Mouse (Mus musculus) limb, embryonic 12.5 days (tissue): ENCODE results near the gene BC028528. TPM values are rescaled to one million over a fixed set of nuclear protein-coding genes. Genes with fewer than 3 reads are reported as not detected.
"Not testable (repeated sequence)": the region's sequence is repeated elsewhere in the genome, so short reads cannot be mapped to it uniquely, and the experiment has no call there.

Experiments used
- ATAC-seq: fragments of 200-750 bp; cut with Nextera tagmentation; 2 replicates; pipeline ENCODE4 v1.8.0; 2017; ENCODE audit warnings: low read depth, moderate TSS enrichment; ENCODE audit not compliant: insufficient number of reproducible peaks, insufficient read depth, low FRiP score, low TSS enrichment
- H3K27ac ChIP-seq: fragments of 300-500 bp; sonication (generic); 2 replicates; pipeline ENCODE4 v1.5.1; 2016; ENCODE audit warnings: mild to moderate bottlenecking, moderate library complexity
- H3K27me3 ChIP-seq: fragments of 300-500 bp; sonication (generic); 2 replicates; pipeline ENCODE4 v1.6.1; 2016; ENCODE audit warnings: mild to moderate bottlenecking, moderate library complexity
- H3K36me3 ChIP-seq: fragments of 300-500 bp; sonication (generic); 2 replicates; pipeline ENCODE4 v1.6.1; 2016; ENCODE audit warnings: mild to moderate bottlenecking, moderate library complexity
- H3K4me1 ChIP-seq: fragments of 300-500 bp; sonication (generic); replicated peaks from 2 replicates; pipeline ENCODE4 v1.6.1; 2016
- H3K4me2 ChIP-seq: fragments of 300-500 bp; sonication (generic); 2 replicates; pipeline ENCODE4 v1.6.1; 2016; ENCODE audit warnings: mild to moderate bottlenecking, moderate library complexity
- H3K4me3 ChIP-seq: fragments of 300-500 bp; sonication (generic); replicated peaks from 2 replicates; pipeline ENCODE4 v1.5.1; 2016; ENCODE audit warnings: mild to moderate bottlenecking
- H3K9ac ChIP-seq: fragments of 300-500 bp; sonication (generic); replicated peaks from 2 replicates; pipeline ENCODE4 v1.6.1; 2016; ENCODE audit warnings: mild to moderate bottlenecking, moderate library complexity
- H3K9me3 ChIP-seq: fragments of 300-500 bp; sonication (generic); 2 replicates; pipeline ENCODE4 v1.6.1; 2016; ENCODE audit warnings: mild to moderate bottlenecking, moderate library complexity
- WGBS: fragments of 180-500 bp; shearing (Covaris S2); methylation state at CpG from one replicate; pipeline ENCODE4 v1.1.7; 2016; 5-methylcytosine and 5-hydroxymethylcytosine counted together
- polyA plus RNA-seq: library from polyadenylated mRNA; unstranded; fragments of >200 nt; fragmentation: Nextera tagmentation; extraction: Ambion mirVana; gene quantifications from 2 replicates; pipeline ENCODE4 v1.2.1, GENCODE M21; 2016

The BC028528 gene
- polyA plus RNA-seq, 1 experiment from 2014 or later = 11.1 TPM

GRCm38 (mm10) chr3:95893606-95894316 lies 2.0 kb upstream of the BC028528 start, which contains the start of gene Aph1a:
Gene Aph1a, plus strand, starts transcription at chr3:95893969.
- peak within 1 kb of the TSS; percentile 88 for H3K4me2 ChIP-seq
- H3K27ac ChIP-seq = peak within 1 kb of the TSS; percentile 57
- not testable (repeated sequence) for H3K9me3 ChIP-seq, H3K27me3 ChIP-seq
- peaks cover 15% of the 10 kb centered on the region; the same call in 1 of the 2 replicates for H3K36me3 ChIP-seq
- ATAC-seq = peak; percentile 97
- peaks cover 32% of the 10 kb centered on the region for H3K4me1 ChIP-seq
- peak within 1 kb of the TSS; percentile 68 for H3K4me3 ChIP-seq
- peak within 1 kb of the TSS; percentile 70 for H3K9ac ChIP-seq
- under 1% methylated on average over 26 of the region's 43 CpGs for WGBS

- Histone ChIP-seq H3K27ac (peak overlapping the region; percentile 57; the same call in 1 of the 2 replicates), H3K9ac (0 out of 2 replicates have a peak overlapping the region, but pooled peaks have one; percentile 32), H3K9me3 (no peaks in the 10 kb centered on the region), H3K27me3 (no peaks in the 10 kb centered on the region), H3K4me1 (peaks cover 32% of the 10 kb centered on the region), H3K36me3 (peaks cover 9% of the 10 kb centered on the region; the same call in 1 of the 2 replicates), H3K4me2 (peak overlapping the region; percentile 56), H3K4me3 (peak overlapping the region; percentile 68)
- no peak for ATAC-seq
- 14% methylated on average over 7 of the region's 7 CpGs for WGBS
Measured at GRCm38 (mm10) chr3:95893126-95893525, 1.3 kb upstream of the BC028528 start.

- Histone ChIP-seq H3K9me3 (no peaks in the 10 kb centered on the region), H3K4me1 (peaks cover 32% of the 10 kb centered on the region), H3K27me3 (no peaks in the 10 kb centered on the region), H3K4me3 (peak overlapping the region; percentile 26), H3K36me3 (peaks cover under 1% of the 10 kb centered on the region; the same call in 1 of the 2 replicates), H3K9ac (peak overlapping the region; percentile 45; the same call in 1 of the 2 replicates), H3K4me2 (peak overlapping the region; percentile 35), H3K27ac (peak overlapping the region; percentile 78)
- no peak for ATAC-seq
- 34% methylated on average over 11 of the region's 11 CpGs for WGBS
Measured at GRCm38 (mm10) chr3:95892066-95893052, 554 bp upstream of the BC028528 start.

- H3K27ac ChIP-seq = 0 out of 2 replicates have a peak overlapping the region, but pooled peaks have one; percentile 31
- H3K9me3 ChIP-seq = no peaks in the 10 kb centered on the region
- no peaks in the 10 kb centered on the region for H3K36me3 ChIP-seq
- H3K27me3 ChIP-seq = no peaks in the 10 kb centered on the region
- H3K4me3 ChIP-seq = no peak overlapping the region
- H3K4me2 ChIP-seq = no peak overlapping the region
- peaks cover 23% of the 10 kb centered on the region for H3K4me1 ChIP-seq
- 7% methylated on average over 3 of the region's 3 CpGs for WGBS
- no peak overlapping the region for H3K9ac ChIP-seq
- no peak for ATAC-seq
Measured at GRCm38 (mm10) chr3:95889664-95890063, 2.1 kb downstream of the BC028528 start.

GRCm38 (mm10) chr3:95887596-95887995 lies 4.2 kb downstream of the BC028528 start:
- no peaks in the 10 kb centered on the region for H3K27me3 ChIP-seq
- H3K36me3 ChIP-seq = no peaks in the 10 kb centered on the region
- no peak overlapping the region for H3K4me3 ChIP-seq
- no peak overlapping the region for H3K27ac ChIP-seq
- ATAC-seq = no peak
- H3K9ac ChIP-seq = no peak overlapping the region
- 81% methylated on average over 4 of the region's 4 CpGs for whole genome bisulfite sequencing
- H3K9me3 ChIP-seq = no peaks in the 10 kb centered on the region
- peaks cover 19% of the 10 kb centered on the region for H3K4me1 ChIP-seq
- no peak overlapping the region for H3K4me2 ChIP-seq

GRCm38 (mm10) chr3:95884400-95884799 lies 7.4 kb downstream of the BC028528 start:
- no peaks in the 10 kb centered on the region for H3K27me3 ChIP-seq
- WGBS = 62% methylated on average over 5 of the region's 5 CpGs
- no peak overlapping the region for H3K27ac ChIP-seq
- no peak for ATAC-seq
- no peak overlapping the region for H3K9ac ChIP-seq
- H3K4me3 ChIP-seq = no peak overlapping the region
- H3K4me1 ChIP-seq = peaks cover 12% of the 10 kb centered on the region
- H3K36me3 ChIP-seq = no peaks in the 10 kb centered on the region
- no peaks in the 10 kb centered on the region for H3K9me3 ChIP-seq
- H3K4me2 ChIP-seq = no peak overlapping the region

GRCm38 (mm10) chr3:95882816-95883425 lies 8.9 kb downstream of the BC028528 start:
- Histone ChIP-seq H3K4me1 (peaks cover 12% of the 10 kb centered on the region), H3K4me2 (peak overlapping the region; percentile 99), H3K27me3 (no peaks in the 10 kb centered on the region), H3K4me3 (peak overlapping the region; percentile 56), H3K9me3 (no peaks in the 10 kb centered on the region), H3K9ac (peak overlapping the region; percentile 50), H3K27ac (no peak overlapping the region), H3K36me3 (no peaks in the 10 kb centered on the region)
- 3% methylated on average over 24 of the region's 24 CpGs for WGBS
- no peak for ATAC-seq

GRCm38 (mm10) chr3:95881979-95882815 lies 9.6 kb downstream of the BC028528 start, which contains the start of gene Ciart:
Gene Ciart, minus strand, starts transcription at chr3:95882251.
- H3K36me3 ChIP-seq = no peaks in the 10 kb centered on the region
- H3K4me1 ChIP-seq = peaks cover 12% of the 10 kb centered on the region
- H3K9me3 ChIP-seq = no peaks in the 10 kb centered on the region
- no peak within 1 kb of the TSS for H3K27ac ChIP-seq
- peak; percentile 98 for ATAC-seq
- H3K9ac ChIP-seq = peak within 1 kb of the TSS; percentile 50
- H3K4me3 ChIP-seq = peak within 1 kb of the TSS; percentile 56
- peak within 1 kb of the TSS; percentile 99 for H3K4me2 ChIP-seq
- under 1% methylated on average over 66 of the region's 66 CpGs for WGBS
- no peaks in the 10 kb centered on the region for H3K27me3 ChIP-seq

GRCm38 (mm10) chr3:95879063-95879462 lies 12.7 kb downstream of the BC028528 start:
- H3K27ac ChIP-seq = no peak overlapping the region
- no peak for ATAC-seq
- H3K9me3 ChIP-seq = no peaks in the 10 kb centered on the region
- peaks cover 12% of the 10 kb centered on the region for H3K4me1 ChIP-seq
- no peaks in the 10 kb centered on the region for H3K36me3 ChIP-seq
- 92% methylated on average over 4 of the region's 4 CpGs for WGBS
- H3K9ac ChIP-seq = no peak overlapping the region
- H3K27me3 ChIP-seq = no peaks in the 10 kb centered on the region
- H3K4me3 ChIP-seq = no peak overlapping the region
- no peak overlapping the region for H3K4me2 ChIP-seq

- 81% methylated on average over 7 of the region's 7 CpGs for WGBS
Measured at GRCm38 (mm10) chr3:95872048-95872447, 19.8 kb downstream of the BC028528 start.

More at GRCm38 (mm10) chr3:95872048-95872447, 19.8 kb downstream of the BC028528 start:
- Histone ChIP-seq H3K9ac (peak overlapping the region; percentile 80), H3K4me1 (peaks cover 17% of the 10 kb centered on the region), H3K27me3 (no peaks in the 10 kb centered on the region), H3K4me2 (peak overlapping the region; percentile 70), H3K9me3 (no peaks in the 10 kb centered on the region), H3K4me3 (peak overlapping the region; percentile 69), H3K36me3 (peaks cover 29% of the 10 kb centered on the region), H3K27ac (no peak overlapping the region)
- no peak for ATAC-seq
